Mouse (Mus musculus): Measurements from ENCODE around the gene Kif6. TPM values are rescaled to one million over a fixed set of nuclear protein-coding genes. Genes with fewer than 3 reads are reported as not detected.

Kif6 gene
- polyA plus RNA-seq, 1 experiment from 2014 or later, result 2.6 TPM

DNA sequence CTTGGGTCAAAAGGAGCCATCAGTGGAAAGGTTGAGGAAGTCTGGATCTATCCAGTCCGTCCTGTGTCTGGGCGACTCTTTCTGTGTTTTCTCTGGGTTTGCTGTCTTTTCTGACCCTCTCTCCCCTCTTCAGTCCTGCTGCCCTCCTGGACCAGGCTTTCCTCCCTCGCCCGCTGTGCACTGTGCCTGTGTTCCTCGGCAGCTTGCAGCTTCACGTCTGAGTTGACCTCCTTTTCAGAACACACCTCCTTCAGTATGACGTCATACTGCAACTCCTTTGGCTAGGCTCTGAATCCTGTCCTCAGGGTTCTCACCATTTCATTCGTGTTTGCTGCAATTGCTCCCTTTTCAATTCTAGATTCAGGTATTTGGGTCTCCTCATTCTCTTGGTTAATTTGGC is 18.1 kb downstream of the Kif6 start:
- Histone ChIP-seq H3K27ac (no peak overlapping the region), H3K27me3 (ENCODE audit: insufficient read depth, poor library complexity, severe bottlenecking) (no peaks in the 10 kb centered on the region), H3K4me1 (replicated peaks) (0 out of 2 replicates have a peak, but pooled peaks cover 5% of the 10 kb centered on the region), H3K9me3 (no peaks in the 10 kb centered on the region), H3K36me3 (no peaks in the 10 kb centered on the region), H3K4me3 (no peak overlapping the region)
- WGBS, result 60% methylated on average over 8 of the region's 8 CpGs
- DNase-seq (ENCODE audit: low spot score), result no peak

DNA sequence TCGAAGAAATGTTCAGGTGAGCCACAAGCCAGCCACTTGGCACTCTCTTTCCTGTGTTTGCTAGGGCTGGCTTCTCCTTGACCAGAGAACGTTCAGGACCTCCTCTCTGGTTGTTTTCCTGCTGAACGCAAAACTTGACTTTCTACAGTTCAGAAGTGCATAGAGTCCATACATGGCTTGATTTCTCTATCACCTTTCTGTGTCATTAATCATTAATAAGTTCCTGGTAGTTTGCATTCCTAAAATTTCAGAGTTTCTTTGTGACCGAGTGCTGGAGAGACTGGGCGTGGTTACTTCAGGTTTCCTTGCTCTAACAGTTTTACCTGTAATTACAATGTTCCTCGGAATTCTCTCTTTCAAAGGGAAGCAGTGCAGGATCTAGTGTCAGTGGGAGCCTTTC is 27.0 kb downstream of the Kif6 start:
- Histone ChIP-seq H3K36me3 (no peaks in the 10 kb centered on the region), H3K27ac (no peak overlapping the region), H3K4me3 (no peak overlapping the region), H3K27me3 (ENCODE audit: insufficient read depth, poor library complexity, severe bottlenecking) (no peaks in the 10 kb centered on the region), H3K4me1 (replicated peaks) (no peaks in the 10 kb centered on the region; the same call in 1 of the 2 replicates), H3K9me3 (no peaks in the 10 kb centered on the region)
- no peak for DNase-seq (ENCODE audit: low spot score)
- WGBS, result 89% methylated on average over 6 of the region's 6 CpGs

DNA sequence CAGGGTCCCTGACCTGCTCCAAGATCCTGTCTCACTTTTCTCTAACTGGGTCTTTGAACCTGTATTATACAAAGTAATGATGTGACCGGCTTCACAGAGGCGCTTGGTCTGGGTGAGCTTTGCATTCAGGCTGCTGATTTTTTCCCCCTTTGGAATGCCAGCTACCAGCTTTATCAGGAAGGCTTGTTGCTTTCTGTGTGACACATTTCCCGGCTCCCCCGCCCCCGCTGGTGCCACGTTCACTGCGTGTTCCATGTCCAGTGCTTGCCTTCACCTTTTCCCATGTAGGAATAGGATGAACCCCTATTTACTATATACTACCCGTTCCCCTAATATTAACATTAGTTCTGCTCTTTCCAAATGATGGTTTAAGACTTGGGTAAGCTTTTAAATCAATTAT is 27.4 kb downstream of the Kif6 start:
- Histone ChIP-seq H3K4me1 (replicated peaks) (no peaks in the 10 kb centered on the region; the same call in 1 of the 2 replicates), H3K4me3 (no peak overlapping the region)

DNA sequence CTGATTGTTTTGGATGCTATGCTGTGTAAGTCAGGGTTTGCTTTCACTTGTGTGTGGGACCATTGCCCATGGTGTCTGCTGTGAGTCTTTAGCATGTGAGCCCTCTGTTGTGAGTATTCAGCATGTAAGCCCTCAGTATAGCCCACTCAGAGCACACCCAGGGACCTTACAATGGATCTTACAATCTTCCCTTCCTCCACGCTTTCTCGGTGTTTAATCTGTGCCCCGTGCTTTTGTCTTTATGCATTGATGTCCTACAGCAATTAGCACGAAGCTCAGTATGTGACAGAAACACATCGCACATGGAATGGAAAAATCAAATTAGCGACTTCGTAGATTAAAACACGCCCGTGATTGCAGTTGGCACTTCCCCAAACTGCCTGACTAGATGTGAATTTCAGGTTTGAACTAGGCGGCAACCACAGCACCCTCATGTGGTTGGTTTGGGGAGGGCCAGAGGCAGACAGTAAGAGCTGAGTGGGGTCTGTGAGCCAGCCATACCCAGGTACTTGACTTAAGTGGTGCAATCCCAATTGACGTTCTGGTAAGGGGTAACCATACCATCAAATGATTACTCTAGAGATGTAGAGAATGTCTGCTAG is 28.1 kb downstream of the Kif6 start:
- DNase-seq (ENCODE audit: low spot score), result no peak
- Histone ChIP-seq H3K4me3 (no peak overlapping the region), H3K9me3 (no peaks in the 10 kb centered on the region), H3K36me3 (no peaks in the 10 kb centered on the region), H3K27ac (no peak overlapping the region), H3K4me1 (replicated peaks) (no peaks in the 10 kb centered on the region; the same call in 1 of the 2 replicates), H3K27me3 (ENCODE audit: insufficient read depth, poor library complexity, severe bottlenecking) (no peaks in the 10 kb centered on the region)
- 89% methylated on average over 11 of the region's 11 CpGs for WGBS

More for the DNA sequence above, 27.4 kb downstream of the Kif6 start:
- Histone ChIP-seq H3K27ac (no peak overlapping the region), H3K27me3 (ENCODE audit: insufficient read depth, poor library complexity, severe bottlenecking) (no peaks in the 10 kb centered on the region), H3K36me3 (no peaks in the 10 kb centered on the region), H3K9me3 (no peaks in the 10 kb centered on the region)
- 92% methylated on average over 8 of the region's 8 CpGs for WGBS
- no peak for DNase-seq (ENCODE audit: low spot score)

DNA sequence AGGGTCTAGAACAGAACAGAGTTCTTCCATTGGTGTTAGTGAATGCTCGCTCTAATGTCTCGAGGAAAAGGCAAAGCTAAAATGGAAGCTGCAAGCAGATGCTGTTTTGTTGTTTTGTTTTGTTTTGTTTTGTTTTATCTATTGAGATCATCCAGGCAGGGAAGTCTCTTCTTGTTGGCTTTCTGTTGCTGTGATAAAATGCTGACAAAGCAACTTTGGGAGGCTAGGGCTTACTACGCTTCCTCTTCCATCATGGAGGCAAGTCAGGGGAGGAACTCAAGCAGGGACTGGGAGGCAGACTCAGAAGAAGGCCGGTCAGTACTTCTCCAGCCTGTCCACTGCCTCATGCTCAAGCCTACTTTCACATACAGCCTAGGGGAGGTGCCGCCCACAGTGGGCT is 31.3 kb downstream of the Kif6 start:
- 95% methylated on average over 5 of the region's 5 CpGs for WGBS
- H3K9me3 ChIP-seq, result 0 out of 2 replicates have a peak, but pooled peaks cover 3% of the 10 kb centered on the region
- no peaks in the 10 kb centered on the region for H3K4me1 ChIP-seq (replicated peaks)
- no peaks in the 10 kb centered on the region for H3K36me3 ChIP-seq
- H3K27ac ChIP-seq, result no peak overlapping the region
- DNase-seq (ENCODE audit: low spot score), result no peak
- no peak overlapping the region for H3K4me3 ChIP-seq
- no peaks in the 10 kb centered on the region for H3K27me3 ChIP-seq (ENCODE audit: insufficient read depth, poor library complexity, severe bottlenecking)

DNA sequence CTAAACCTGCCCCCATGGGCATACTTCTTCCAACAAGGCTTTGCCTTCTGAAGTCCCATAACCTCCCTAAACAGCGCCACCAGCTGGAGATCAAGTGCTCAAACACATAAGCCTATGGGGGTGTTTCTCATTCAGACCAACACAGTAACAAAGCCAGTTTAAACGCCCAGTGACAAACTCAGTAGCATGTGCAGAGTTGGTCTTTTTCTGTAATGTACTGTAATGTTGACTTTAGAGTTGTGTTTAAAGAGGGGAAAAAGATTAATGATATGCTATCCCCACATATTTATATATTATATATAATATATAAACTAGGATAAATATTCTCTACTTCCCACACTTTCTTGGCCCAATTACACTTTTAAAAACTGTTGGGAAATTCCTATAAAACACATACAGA is 34.0 kb downstream of the Kif6 start:
- H3K36me3 ChIP-seq, result no peaks in the 10 kb centered on the region
- no peaks in the 10 kb centered on the region for H3K4me1 ChIP-seq (replicated peaks)
- H3K27ac ChIP-seq, result no peak overlapping the region
- H3K9me3 ChIP-seq, result 0 out of 2 replicates have a peak, but pooled peaks cover 3% of the 10 kb centered on the region
- no peak overlapping the region for H3K4me3 ChIP-seq
- 77% methylated on average over 2 of the region's 2 CpGs for whole genome bisulfite sequencing
- DNase-seq (ENCODE audit: low spot score), result no peak
- no peaks in the 10 kb centered on the region for H3K27me3 ChIP-seq (ENCODE audit: insufficient read depth, poor library complexity, severe bottlenecking)

DNA sequence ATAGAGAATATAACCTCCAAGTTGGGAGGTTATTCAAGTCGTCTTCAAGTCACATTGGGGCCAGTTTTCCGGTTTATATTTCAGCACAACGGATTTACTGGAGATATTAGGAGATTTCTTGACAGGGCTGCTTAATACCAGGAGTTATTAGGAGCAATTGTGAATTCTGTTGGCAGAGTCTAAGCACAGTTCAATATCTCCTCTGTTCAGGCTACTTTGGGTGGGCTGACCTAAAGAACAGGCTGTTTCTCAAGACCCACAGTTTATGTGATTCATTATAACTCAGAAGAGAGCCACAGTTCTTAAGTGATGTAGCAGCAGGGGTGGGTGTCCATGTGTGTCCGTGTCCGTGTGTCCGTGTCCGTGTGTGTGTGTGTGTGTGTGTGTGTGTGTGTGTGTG is 34.5 kb downstream of the Kif6 start:
- no peak overlapping the region for H3K4me3 ChIP-seq
- no peak overlapping the region for H3K27ac ChIP-seq
- H3K9me3 ChIP-seq, result 0 out of 2 replicates have a peak, but pooled peaks cover 3% of the 10 kb centered on the region
- no peaks in the 10 kb centered on the region for H3K36me3 ChIP-seq
- no peak for DNase-seq (ENCODE audit: low spot score)
- H3K4me1 ChIP-seq (replicated peaks), result no peaks in the 10 kb centered on the region
- H3K27me3 ChIP-seq (ENCODE audit: insufficient read depth, poor library complexity, severe bottlenecking), result no peaks in the 10 kb centered on the region
- 87% methylated on average over 7 of the region's 7 CpGs for WGBS

DNA sequence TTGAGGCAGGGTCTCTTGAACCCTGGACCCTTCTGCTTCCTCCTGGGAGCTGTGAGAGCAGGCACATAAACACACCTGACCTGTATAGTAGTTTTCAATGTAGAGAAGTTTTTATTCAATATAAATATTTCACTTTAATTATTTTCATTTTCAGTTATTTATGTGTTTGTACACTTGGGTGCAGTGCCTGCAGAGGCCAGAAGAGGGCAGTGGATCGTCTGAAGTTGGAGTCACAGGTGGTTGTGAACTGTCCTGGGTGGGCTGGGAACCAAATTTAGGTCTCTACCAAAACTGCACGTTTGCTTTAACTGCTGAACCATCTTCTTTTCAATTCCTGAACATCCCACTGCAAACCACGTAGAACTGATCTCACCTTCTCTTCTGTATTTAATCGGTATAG is 35.4 kb downstream of the Kif6 start:
- H3K4me3 ChIP-seq, result no peak overlapping the region
- 80% methylated on average over 4 of the region's 4 CpGs for WGBS

DNA sequence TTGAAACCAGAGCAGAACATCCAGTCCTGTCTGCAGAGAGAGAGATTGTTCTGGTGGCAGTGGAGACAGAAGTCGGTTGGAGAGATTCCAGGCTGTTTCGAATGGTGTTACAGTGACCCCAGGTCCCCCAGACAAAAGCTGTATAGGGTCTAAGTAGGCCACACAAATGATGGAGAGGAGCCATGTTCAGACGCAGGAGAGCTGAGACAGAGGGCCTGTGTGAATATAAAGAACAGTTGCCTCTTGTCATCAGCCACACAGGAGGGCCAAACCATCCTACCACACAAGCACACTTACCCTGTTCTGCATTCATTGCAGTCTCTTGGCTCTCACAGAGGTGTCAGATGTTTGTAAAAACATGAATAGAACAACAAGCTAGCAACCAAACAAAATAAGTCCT is 37.4 kb downstream of the Kif6 start:
- H3K4me3 ChIP-seq, result no peak overlapping the region
- 0 out of 2 replicates have a peak, but pooled peaks cover 3% of the 10 kb centered on the region for H3K9me3 ChIP-seq
- no peaks in the 10 kb centered on the region for H3K36me3 ChIP-seq
- no peaks in the 10 kb centered on the region for H3K4me1 ChIP-seq (replicated peaks)
- DNase-seq (ENCODE audit: low spot score), result no peak
- 57% methylated on average over 3 of the region's 3 CpGs for WGBS
- no peaks in the 10 kb centered on the region for H3K27me3 ChIP-seq (ENCODE audit: insufficient read depth, poor library complexity, severe bottlenecking)
- no peak overlapping the region for H3K27ac ChIP-seq

More for the DNA sequence above, 35.4 kb downstream of the Kif6 start:
- Histone ChIP-seq H3K27me3 (ENCODE audit: insufficient read depth, poor library complexity, severe bottlenecking) (no peaks in the 10 kb centered on the region), H3K4me1 (replicated peaks) (no peaks in the 10 kb centered on the region), H3K27ac (no peak overlapping the region), H3K9me3 (0 out of 2 replicates have a peak, but pooled peaks cover 3% of the 10 kb centered on the region), H3K36me3 (no peaks in the 10 kb centered on the region)
- DNase-seq (ENCODE audit: low spot score), result no peak

DNA sequence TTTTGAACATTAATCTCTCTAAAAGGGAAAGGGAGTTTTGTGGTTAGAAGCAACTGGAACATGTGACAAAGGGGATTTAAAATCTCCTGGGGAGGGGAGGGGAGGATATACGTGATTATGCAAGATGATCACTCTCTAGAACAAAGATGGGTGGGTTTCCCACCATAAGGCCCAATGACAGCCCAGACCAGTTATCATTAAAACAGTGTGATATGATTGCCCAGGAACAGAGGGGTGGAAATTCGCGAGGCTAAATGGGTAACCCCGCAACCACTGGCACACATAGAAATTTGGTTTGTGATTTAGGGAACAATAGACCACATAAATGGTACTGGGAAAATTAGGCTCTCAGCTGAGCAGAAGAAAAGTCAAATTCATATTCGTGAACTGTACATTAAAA is 37.9 kb downstream of the Kif6 start:
- Histone ChIP-seq H3K27ac (no peak overlapping the region), H3K27me3 (ENCODE audit: insufficient read depth, poor library complexity, severe bottlenecking) (no peaks in the 10 kb centered on the region), H3K9me3 (0 out of 2 replicates have a peak, but pooled peaks cover 3% of the 10 kb centered on the region), H3K4me1 (replicated peaks) (no peaks in the 10 kb centered on the region), H3K36me3 (no peaks in the 10 kb centered on the region), H3K4me3 (no peak overlapping the region)
- WGBS, result 80% methylated on average over 5 of the region's 5 CpGs
- DNase-seq (ENCODE audit: low spot score), result no peak

DNA sequence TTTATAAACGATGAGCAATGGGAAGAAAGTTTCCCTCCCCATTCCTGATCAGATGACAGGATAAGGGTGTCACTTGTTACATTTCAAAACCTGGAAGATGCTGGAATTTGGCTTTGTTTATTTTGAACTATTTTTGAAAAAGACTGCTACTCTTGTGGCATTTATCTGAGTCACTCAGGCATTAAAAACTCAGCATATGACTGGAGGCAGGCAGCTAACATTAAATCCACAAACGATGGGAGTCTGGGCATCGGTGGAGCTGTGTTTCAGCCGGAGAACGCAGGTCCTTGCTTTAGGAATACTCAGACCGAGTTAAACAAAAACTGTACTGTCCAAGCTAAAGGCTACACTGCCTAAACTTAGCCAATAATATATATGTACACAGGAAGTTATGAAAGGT is 46.7 kb downstream of the Kif6 start:
- WGBS, result 87% methylated on average over 6 of the region's 6 CpGs
- no peak for DNase-seq (ENCODE audit: low spot score)

DNA sequence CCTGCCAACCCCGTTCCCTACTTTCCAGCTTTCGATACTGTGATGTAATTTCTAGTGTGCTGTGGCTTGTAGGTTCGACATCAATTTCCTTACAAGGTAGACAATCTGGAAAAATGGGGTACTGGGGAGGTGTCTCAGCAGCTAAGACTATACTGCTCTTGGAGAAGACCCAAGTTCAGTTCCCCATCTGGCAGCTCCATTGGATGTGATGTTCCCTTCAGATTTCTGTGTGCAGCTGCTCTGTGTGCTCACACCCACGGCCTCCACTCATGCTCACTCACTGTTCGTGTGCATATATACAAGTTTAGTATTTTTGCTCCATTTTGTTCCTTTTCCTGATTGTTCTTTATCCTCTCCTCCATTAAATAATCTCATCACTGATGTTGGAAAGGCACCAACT is 51.8 kb downstream of the Kif6 start:
- H3K4me1 ChIP-seq (replicated peaks), result no peaks in the 10 kb centered on the region
- H3K9me3 ChIP-seq, result no peaks in the 10 kb centered on the region
- no peak for DNase-seq (ENCODE audit: low spot score)
- no peaks in the 10 kb centered on the region for H3K36me3 ChIP-seq
- no peaks in the 10 kb centered on the region for H3K27me3 ChIP-seq (ENCODE audit: insufficient read depth, poor library complexity, severe bottlenecking)
- H3K27ac ChIP-seq, result no peak overlapping the region
- 96% methylated on average over 5 of the region's 5 CpGs for WGBS
- H3K4me3 ChIP-seq, result no peak overlapping the region

More for the DNA sequence above, 46.7 kb downstream of the Kif6 start:
- H3K36me3 ChIP-seq, result no peaks in the 10 kb centered on the region
- no peaks in the 10 kb centered on the region for H3K27me3 ChIP-seq (ENCODE audit: insufficient read depth, poor library complexity, severe bottlenecking)
- no peak overlapping the region for H3K4me3 ChIP-seq
- no peak overlapping the region for H3K27ac ChIP-seq
- H3K9me3 ChIP-seq, result no peaks in the 10 kb centered on the region
- H3K4me1 ChIP-seq (replicated peaks), result no peaks in the 10 kb centered on the region

DNA sequence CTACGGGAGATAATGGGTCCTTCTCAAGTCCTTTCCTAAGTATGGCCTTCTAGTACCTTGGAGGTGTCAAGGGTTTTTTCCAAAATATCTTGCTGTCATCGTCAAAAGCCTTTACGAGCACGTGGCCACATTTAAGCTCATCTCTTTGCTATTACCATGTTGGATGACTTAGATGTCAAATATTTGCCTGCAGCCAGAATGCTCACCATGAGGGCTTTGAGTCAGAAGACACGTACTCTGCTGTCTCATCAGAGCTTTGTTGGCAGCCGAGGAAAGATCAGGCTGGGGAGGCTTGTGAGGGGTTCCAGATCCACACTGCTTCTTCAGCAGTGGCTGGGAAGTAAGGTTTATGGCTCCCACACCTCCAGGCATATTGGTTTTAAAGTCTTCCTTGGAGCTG is 53.4 kb downstream of the Kif6 start:
- H3K4me3 ChIP-seq, result no peak overlapping the region
- H3K36me3 ChIP-seq, result no peaks in the 10 kb centered on the region
- WGBS, result 89% methylated on average over 6 of the region's 6 CpGs
- no peaks in the 10 kb centered on the region for H3K4me1 ChIP-seq (replicated peaks)
- H3K27me3 ChIP-seq (ENCODE audit: insufficient read depth, poor library complexity, severe bottlenecking), result no peaks in the 10 kb centered on the region
- no peak overlapping the region for H3K27ac ChIP-seq
- H3K9me3 ChIP-seq, result no peaks in the 10 kb centered on the region
- no peak for DNase-seq (ENCODE audit: low spot score)

DNA sequence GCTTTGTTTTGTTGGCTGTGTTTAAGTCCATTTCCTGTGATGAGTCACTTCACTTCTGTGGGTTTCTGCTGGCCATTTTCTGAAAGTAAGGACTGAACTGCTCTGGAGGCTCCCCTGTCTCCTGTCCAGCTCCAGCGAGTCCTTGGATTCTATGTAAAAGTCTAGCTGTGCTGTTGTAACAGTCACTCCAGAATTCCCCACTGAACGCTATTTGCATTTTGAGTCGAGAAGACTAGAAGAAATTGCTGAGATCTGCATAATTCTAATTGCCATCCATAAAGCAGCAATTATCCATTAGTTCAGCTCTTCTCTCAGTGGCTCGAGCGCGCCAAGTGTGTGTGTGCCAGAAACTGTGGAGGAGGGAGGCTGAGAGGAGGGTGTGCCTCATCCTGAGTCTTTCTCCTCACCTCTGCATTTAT is 57.0 kb downstream of the Kif6 start:
- H3K4me3 ChIP-seq, result no peak overlapping the region
- no peak for DNase-seq (ENCODE audit: low spot score)
- no peaks in the 10 kb centered on the region for H3K36me3 ChIP-seq
- no peaks in the 10 kb centered on the region for H3K4me1 ChIP-seq (replicated peaks)
- WGBS, result 79% methylated on average over 6 of the region's 6 CpGs
- H3K27me3 ChIP-seq (ENCODE audit: insufficient read depth, poor library complexity, severe bottlenecking), result no peaks in the 10 kb centered on the region
- H3K27ac ChIP-seq, result no peak overlapping the region
- peaks cover 8% of the 10 kb centered on the region; the same call in 1 of the 2 replicates for H3K9me3 ChIP-seq
